Mouse (Mus musculus): ENCODE data around the gene Rorb. TPM values are rescaled to one million over a fixed set of nuclear protein-coding genes. Genes with fewer than 3 reads are reported as not detected.

Gene Rorb
- total and polyA plus RNA-seq, 2 experiments from 2014 or later, result 14.0 to 17.7 TPM

- H3K9me3 ChIP-seq (ENCODE audit: low read length), result no peaks in the 10 kb centered on the region
- no peaks in the 10 kb centered on the region for H3K4me1 ChIP-seq (ENCODE audit: insufficient read depth, low read length)
- no peaks in the 10 kb centered on the region for H3K27me3 ChIP-seq (ENCODE audit: insufficient read depth, low read length)
- no peak overlapping the region for H3K4me3 ChIP-seq (ENCODE audit: low read depth, low read length)
- ATAC-seq (ENCODE audit: low FRiP score) (no peak), DNase-seq (ENCODE audit: low spot score) (peak; percentile 29)
- 12% methylated on average over 3 of the region's 3 CpGs for WGBS
- no peak overlapping the region for H3K9ac ChIP-seq (replicated peaks; ENCODE audit: low read length, poor library complexity, severe bottlenecking)
- no peak for TF ChIP-seq CTCF (IDR thresholded peaks at IDR 0.05)
- H3K36me3 ChIP-seq (ENCODE audit: insufficient read depth, low read length), result no peaks in the 10 kb centered on the region; the same call in 1 of the 2 replicates
- H3K27ac ChIP-seq (ENCODE audit: low read depth, low read length), result 0 out of 2 replicates have a peak overlapping the region, but pooled peaks have one; percentile 26
- H3K4me2 ChIP-seq (ENCODE audit: low read depth, low read length, poor library complexity, severe bottlenecking), result no peak overlapping the region
Measured at GRCm38 (mm10) chr19:18959862-18960261, 151.1 kb downstream of the Rorb start.

- Histone ChIP-seq H3K36me3 (ENCODE audit: insufficient read depth, low read length) (no peaks in the 10 kb centered on the region; the same call in 1 of the 2 replicates), H3K4me2 (ENCODE audit: low read depth, low read length, poor library complexity, severe bottlenecking) (no peak overlapping the region), H3K9ac (replicated peaks; ENCODE audit: low read length, poor library complexity, severe bottlenecking) (no peak overlapping the region), H3K27ac (ENCODE audit: low read depth, low read length) (no peak overlapping the region), H3K4me1 (ENCODE audit: insufficient read depth, low read length) (no peaks in the 10 kb centered on the region), H3K4me3 (ENCODE audit: low read depth, low read length) (no peak overlapping the region), H3K27me3 (ENCODE audit: insufficient read depth, low read length) (no peaks in the 10 kb centered on the region), H3K9me3 (ENCODE audit: low read length) (no peaks in the 10 kb centered on the region)
- TF ChIP-seq CTCF (IDR thresholded peaks at IDR 0.05), result no peak
- ATAC-seq (ENCODE audit: low FRiP score), result no peak
- WGBS, result 77% methylated on average over 3 of the region's 3 CpGs
- DNase-seq (ENCODE audit: low spot score), result no peak
Measured at GRCm38 (mm10) chr19:18952806-18953205, 158.2 kb downstream of the Rorb start.

GRCm38 (mm10) chr19:18947193-18947592 is 163.8 kb downstream of the Rorb start:
- WGBS, result 68% methylated on average over 3 of the region's 3 CpGs
- H3K27me3 ChIP-seq (ENCODE audit: insufficient read depth, low read length), result no peaks in the 10 kb centered on the region

GRCm38 (mm10) chr19:18945265-18945664 is 165.7 kb downstream of the Rorb start:
- no peak for ATAC-seq (ENCODE audit: low FRiP score)
- 89% methylated on average over 3 of the region's 3 CpGs for WGBS
- no peak overlapping the region for H3K27ac ChIP-seq (ENCODE audit: low read depth, low read length)

More at GRCm38 (mm10) chr19:18947193-18947592, 163.8 kb downstream of the Rorb start:
- Histone ChIP-seq H3K4me3 (ENCODE audit: low read depth, low read length) (no peak overlapping the region), H3K36me3 (ENCODE audit: insufficient read depth, low read length) (no peaks in the 10 kb centered on the region), H3K27ac (ENCODE audit: low read depth, low read length) (no peak overlapping the region), H3K4me2 (ENCODE audit: low read depth, low read length, poor library complexity, severe bottlenecking) (no peak overlapping the region), H3K9ac (replicated peaks; ENCODE audit: low read length, poor library complexity, severe bottlenecking) (no peak overlapping the region), H3K9me3 (ENCODE audit: low read length) (no peaks in the 10 kb centered on the region), H3K4me1 (ENCODE audit: insufficient read depth, low read length) (no peaks in the 10 kb centered on the region)
- no peak for TF ChIP-seq CTCF (IDR thresholded peaks at IDR 0.05)
- no peak for ATAC-seq (ENCODE audit: low FRiP score)
- no peak for DNase-seq (ENCODE audit: low spot score)

GRCm38 (mm10) chr19:18941391-18941790 is 169.6 kb downstream of the Rorb start:
- ATAC-seq (ENCODE audit: low FRiP score), result no peak
- no peaks in the 10 kb centered on the region for H3K27me3 ChIP-seq (ENCODE audit: insufficient read depth, low read length)
- no peak overlapping the region for H3K4me2 ChIP-seq (ENCODE audit: low read depth, low read length, poor library complexity, severe bottlenecking)
- DNase-seq (ENCODE audit: low spot score), result no peak
- H3K9ac ChIP-seq (replicated peaks; ENCODE audit: low read length, poor library complexity, severe bottlenecking), result no peak overlapping the region
- TF ChIP-seq CTCF (IDR thresholded peaks at IDR 0.05), result no peak
- WGBS, result 89% methylated on average over 6 of the region's 6 CpGs
- H3K27ac ChIP-seq (ENCODE audit: low read depth, low read length), result no peak overlapping the region
- H3K4me3 ChIP-seq (ENCODE audit: low read depth, low read length), result no peak overlapping the region
- H3K9me3 ChIP-seq (ENCODE audit: low read length), result no peaks in the 10 kb centered on the region
- H3K4me1 ChIP-seq (ENCODE audit: insufficient read depth, low read length), result no peaks in the 10 kb centered on the region
- no peaks in the 10 kb centered on the region for H3K36me3 ChIP-seq (ENCODE audit: insufficient read depth, low read length)

More at GRCm38 (mm10) chr19:18945265-18945664, 165.7 kb downstream of the Rorb start:
- H3K9ac ChIP-seq (replicated peaks; ENCODE audit: low read length, poor library complexity, severe bottlenecking), result no peak overlapping the region
- H3K27me3 ChIP-seq (ENCODE audit: insufficient read depth, low read length), result no peaks in the 10 kb centered on the region
- H3K4me2 ChIP-seq (ENCODE audit: low read depth, low read length, poor library complexity, severe bottlenecking), result no peak overlapping the region
- no peaks in the 10 kb centered on the region for H3K36me3 ChIP-seq (ENCODE audit: insufficient read depth, low read length)
- no peaks in the 10 kb centered on the region for H3K9me3 ChIP-seq (ENCODE audit: low read length)
- no peak for TF ChIP-seq CTCF (IDR thresholded peaks at IDR 0.05)
- H3K4me3 ChIP-seq (ENCODE audit: low read depth, low read length), result no peak overlapping the region
- DNase-seq (ENCODE audit: low spot score), result no peak
- no peaks in the 10 kb centered on the region for H3K4me1 ChIP-seq (ENCODE audit: insufficient read depth, low read length)

GRCm38 (mm10) chr19:18911755-18912340 is 199.1 kb downstream of the Rorb start:
- ATAC-seq (ENCODE audit: low FRiP score), result no peak
- Histone ChIP-seq H3K4me3 (ENCODE audit: low read depth, low read length) (no peak overlapping the region), H3K27ac (ENCODE audit: low read depth, low read length) (no peak overlapping the region), H3K4me1 (ENCODE audit: insufficient read depth, low read length) (no peaks in the 10 kb centered on the region), H3K9ac (replicated peaks; ENCODE audit: low read length, poor library complexity, severe bottlenecking) (no peak overlapping the region), H3K4me2 (ENCODE audit: low read depth, low read length, poor library complexity, severe bottlenecking) (no peak overlapping the region), H3K36me3 (ENCODE audit: insufficient read depth, low read length) (no peaks in the 10 kb centered on the region), H3K27me3 (ENCODE audit: insufficient read depth, low read length) (no peaks in the 10 kb centered on the region), H3K9me3 (ENCODE audit: low read length) (no peaks in the 10 kb centered on the region)
- DNase-seq (ENCODE audit: low spot score), result no peak
- no peak for TF ChIP-seq CTCF (IDR thresholded peaks at IDR 0.05)
